Mouse (Mus musculus) thymus, adult 2 months (tissue): ENCODE results near the gene Ugt1a8.
"Not testable (repeated sequence)": the region's sequence is repeated elsewhere in the genome, so short reads cannot be mapped to it uniquely, and the experiment has no call there.

Experiments used
- CTCF ChIP-seq: fragments of 200-500 bp; IDR thresholded peaks from 2 replicates; pipeline ENCODE4 v1.5.1; 2012; ENCODE audit warnings: mild to moderate bottlenecking, control low read depth, low read length, moderate library complexity, borderline replicate concordance; ENCODE audit not compliant: control insufficient read depth, poor library complexity, insufficient read depth; ENCODE audit errors: extremely low read depth
- POLR2A ChIP-seq: fragments of 200-500 bp; IDR thresholded peaks from 2 replicates; pipeline ENCODE4 v1.6.1; 2012; ENCODE audit warnings: mild to moderate bottlenecking, low read length, control low read depth, moderate library complexity; ENCODE audit not compliant: control insufficient read depth, poor library complexity, insufficient read depth; ENCODE audit errors: extremely low read depth

GRCm38 (mm10) chr1:88066472-88067102, 21.0 kb upstream of the Ugt1a8 start:
- TF ChIP-seq CTCF, POLR2A: not testable (repeated sequence)
